Mouse (Mus musculus) mammary gland, adult 2 months (tissue): ENCODE results near the gene Slc35b2. TPM values are rescaled to one million over a fixed set of nuclear protein-coding genes. Genes with fewer than 3 reads are reported as not detected.

Experiments used
- polyA plus RNA-seq: library from polyadenylated mRNA; depleted of rRNA; stranded (reverse); fragments of >200 nt; gene quantifications from 2 replicates; pipeline ENCODE4 v1.2.3, GENCODE M21; 2012; ENCODE audit warnings: low replicate concordance; rRNA removed

Slc35b2 gene
- 111 and 198 TPM in 2 replicates for polyA plus RNA-seq

DNA sequence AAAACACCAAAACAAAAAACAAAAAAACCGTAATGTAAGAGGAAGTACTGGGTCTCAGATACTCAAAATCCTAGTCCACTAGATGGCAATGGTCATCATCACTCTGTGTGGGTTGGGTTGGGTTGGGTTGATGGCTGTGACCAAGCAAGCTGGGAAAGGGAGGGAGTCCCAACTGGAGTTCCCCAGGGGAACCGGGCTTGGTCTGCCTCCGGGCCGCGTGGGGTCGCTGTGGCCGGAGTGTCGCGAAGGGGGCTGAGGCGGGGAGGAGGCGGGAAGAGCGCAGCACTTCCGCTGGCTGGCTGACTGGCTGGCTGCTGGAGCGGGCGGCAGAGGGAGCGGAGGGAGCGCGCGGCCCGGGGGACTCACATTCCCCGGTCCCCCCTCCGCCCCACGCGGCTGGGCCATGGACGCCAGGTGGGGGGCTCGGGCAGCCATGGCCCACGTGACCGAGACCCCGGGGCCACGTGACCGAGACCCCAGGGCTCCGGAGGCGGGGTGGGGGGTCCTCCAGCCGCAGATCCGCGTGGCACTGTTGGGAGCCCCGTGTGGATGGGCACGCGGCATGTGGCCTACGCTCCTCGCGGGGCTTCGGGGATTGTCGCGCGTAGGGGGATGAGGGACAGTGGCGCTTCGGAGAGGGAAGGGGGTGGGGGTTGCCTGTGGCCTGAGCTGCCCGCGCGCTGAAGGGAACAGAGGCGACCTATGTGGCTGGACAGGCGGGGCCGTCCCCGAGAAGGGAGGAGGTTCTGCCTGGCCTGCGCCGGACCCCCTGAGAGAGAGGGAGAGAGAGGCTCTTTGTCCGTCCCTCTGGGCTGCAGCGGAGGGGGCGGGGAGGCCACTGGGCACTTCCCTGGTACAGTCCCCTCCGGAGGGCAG lies at the start of gene Slc35b2:
Slc35b2 (plus strand) TSS at position 220 of the 876 bp plus-strand sequence.

DNA sequence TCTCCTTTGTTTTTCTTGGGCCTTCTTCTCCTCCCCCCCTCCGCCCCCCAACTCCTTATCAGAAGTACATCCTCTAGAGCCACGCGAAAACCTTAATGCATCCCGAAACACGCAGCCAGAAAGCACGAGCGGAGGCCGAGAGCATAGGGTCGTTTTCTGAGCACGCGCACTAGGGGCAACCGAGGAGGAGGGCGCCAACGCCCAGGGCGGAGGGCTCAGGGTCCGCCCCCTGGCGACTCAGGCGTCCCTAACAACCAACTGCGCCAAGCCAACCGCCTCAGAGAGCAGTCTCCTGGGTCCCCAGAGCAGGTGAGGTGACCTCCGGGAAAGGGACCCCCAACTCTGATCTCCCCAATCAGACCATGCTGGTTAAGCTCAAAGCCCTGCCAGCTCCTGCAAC lies 40.4 kb upstream of the Slc35b2 start, which contains the start of gene Tcte1:
Tcte1 (plus strand) TSS at position 172 of the 400 bp plus-strand sequence.

DNA sequence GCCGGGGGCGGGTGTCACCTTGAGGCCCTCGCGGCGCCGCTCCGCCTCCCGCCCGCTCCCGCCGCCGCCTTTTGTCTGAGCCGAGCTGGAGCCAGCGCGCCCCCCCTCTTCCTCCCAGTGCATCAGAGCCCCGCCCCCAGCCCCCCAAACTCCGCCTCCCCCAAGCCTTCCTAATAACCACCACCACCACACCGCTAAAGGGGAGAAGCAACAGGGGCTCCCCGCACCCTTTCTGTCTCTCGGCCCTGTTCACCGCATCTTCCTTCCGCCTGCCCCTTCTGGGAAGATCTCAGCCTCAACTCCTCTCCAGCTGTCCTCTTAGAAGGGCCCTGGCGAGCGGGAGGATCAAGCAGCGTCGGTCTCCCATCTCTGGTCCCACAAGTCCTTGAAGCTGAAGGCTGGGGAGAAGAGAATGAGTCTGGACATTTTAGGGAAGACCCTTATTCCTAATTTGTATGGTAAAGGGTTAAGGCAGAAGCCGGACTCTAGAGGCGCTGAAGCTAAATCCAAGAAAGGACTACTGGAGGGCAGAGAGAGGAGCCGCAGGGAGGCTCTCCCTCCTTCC lies 14.0 kb upstream of the Slc35b2 start, which contains the start of gene Tmem151b:
Tmem151b (minus strand) TSS at position 61 of the 565 bp plus-strand sequence.

DNA sequence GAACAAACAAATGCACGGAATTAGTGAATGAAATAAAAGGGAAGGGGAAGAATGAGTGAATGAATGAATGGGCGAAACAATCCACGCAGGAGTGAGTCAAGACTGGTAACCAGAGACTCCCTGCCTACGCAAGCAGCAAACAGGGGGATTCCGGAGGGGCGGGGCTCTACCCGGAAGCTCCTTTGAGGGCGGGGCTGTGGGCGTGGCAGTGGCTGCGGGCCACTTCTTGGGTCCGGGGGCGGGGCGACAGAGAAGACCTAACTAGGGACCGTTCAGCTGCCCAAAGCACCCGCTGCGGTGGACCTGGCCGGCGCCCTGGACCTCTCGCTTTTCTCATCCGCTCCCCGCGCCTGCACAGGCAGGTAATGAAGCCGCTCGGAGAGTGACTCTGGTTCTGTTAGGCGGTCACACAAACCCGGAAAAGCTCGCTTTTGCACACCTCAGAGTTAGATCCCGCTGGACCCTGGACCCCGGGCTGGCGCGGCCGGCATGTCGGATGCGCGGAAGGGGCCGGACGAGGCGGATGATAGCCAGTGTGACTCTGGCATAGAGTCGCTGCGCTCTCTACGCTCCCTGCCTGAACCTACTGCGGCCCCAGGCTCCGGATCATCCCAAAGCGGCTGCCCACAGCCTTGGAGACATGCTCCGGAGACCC lies 8.1 kb upstream of the Slc35b2 start, which contains the start of gene Nfkbie:
Nfkbie (plus strand) TSS at position 252 of the 655 bp plus-strand sequence.

DNA sequence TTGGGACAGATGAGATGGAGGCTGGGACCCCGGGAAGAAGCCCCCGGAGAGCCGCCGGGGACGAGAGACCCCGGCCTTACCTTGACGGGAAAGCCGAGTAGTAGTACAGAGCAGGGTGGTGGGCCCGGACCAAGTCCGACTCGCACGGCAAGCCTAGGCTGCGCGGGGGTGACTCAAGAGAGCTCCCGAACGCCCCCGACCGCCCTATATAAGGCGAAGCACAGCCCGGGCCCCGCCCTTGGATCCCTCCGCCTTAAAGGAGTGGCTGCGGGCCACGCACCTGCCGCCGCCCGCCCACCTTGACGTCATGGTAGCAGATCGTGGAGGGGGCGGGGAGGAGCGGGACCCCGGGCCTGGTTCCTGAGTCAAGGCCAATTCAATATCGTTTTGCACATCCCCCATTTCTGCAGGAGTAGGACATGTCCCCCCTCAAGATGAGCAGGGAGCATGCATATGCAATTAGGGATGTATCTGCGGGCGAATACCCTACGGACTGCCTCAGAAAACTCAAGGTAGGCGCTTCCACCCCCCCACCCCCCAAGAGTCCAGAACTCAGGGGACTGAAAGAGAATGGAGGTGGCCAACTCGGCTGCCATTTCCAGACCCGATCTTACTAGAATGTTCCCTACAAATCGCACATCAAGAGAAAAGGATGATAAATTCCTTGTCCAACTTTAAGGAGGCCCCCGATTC lies 9.6 kb downstream of the Slc35b2 start, which contains the start of gene Hsp90ab1:
Hsp90ab1 (minus strand) TSS at position 185 of the 693 bp plus-strand sequence.

DNA sequence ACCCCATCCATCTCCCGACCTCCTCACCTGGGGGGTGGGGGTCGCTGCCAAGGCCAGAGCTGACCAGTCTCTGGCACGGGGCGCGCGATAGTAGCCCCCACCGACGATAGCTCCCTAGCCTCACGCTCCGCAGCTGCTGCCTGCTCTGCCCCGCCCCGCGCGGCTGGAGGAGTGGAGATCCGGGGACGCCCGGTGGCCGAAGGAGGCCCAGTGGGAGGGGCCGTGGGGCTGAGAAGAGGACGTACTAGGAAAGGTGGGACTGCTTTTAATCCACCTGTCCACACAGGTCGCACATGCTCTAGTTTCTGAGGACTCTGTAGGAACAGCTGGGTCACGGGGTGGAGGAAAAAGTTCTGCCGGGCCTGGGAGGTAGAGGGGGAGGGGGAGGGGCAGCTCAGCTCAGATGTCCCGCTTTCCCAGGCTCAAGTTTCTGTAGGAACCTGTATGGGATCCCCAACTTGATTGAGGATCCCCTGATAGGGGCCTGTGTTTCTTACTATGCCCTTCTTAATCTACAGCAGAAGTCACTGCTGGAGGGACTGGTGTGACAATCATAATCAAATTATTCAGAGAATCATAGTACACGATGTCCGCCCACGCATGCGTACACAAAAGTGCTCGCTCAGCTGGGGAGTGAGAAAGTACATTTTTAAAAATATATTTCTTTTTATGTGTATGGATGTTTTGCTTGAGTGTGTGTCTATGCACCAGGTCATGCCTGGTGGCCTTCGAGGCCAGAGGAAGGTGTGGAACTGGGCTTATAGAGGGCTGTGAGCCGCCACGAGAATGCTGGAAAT lies 36.0 kb downstream of the Slc35b2 start, which contains the start of gene Slc29a1:
Slc29a1 (minus strand) TSS at position 161 of the 797 bp plus-strand sequence.

DNA sequence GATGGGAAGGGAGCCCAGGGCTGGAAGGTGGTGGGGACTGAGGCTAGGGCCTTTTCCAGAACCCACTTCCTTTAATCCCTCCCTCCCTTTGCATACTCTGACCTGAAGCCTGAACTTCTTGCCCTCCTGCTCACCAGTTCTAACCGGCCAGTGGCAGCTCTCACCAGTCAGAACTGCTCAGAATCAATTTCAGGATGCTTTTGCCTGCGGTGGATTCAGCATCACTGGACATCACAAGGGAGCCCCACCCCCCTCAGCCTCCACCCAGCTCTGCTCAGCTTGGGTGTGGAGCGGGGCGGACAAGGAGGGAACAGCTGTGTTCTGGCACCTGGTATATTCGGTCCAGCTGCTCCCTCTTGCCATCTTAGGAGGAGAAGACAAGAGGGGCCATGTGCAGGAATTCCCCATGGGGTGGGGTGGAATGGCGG lies 38.2 kb downstream of the Slc35b2 start, which contains the start of gene Mymx:
Mymx (minus strand) TSS at position 226 of the 428 bp plus-strand sequence.

Other genes with a start within 250 kb of the Slc35b2 start
- gene Cdc5l, start 130.1 kb upstream of the Slc35b2 start, polyA plus RNA-seq: 5.2 and 11.8 TPM in 2 replicates
- gene Spats1, start 88.5 kb upstream of the Slc35b2 start, polyA plus RNA-seq: not detected in 2 replicates
- gene Aars2, start 57.0 kb upstream of the Slc35b2 start, polyA plus RNA-seq: 15.0 and 22.0 TPM in 2 replicates
- gene Tcte1, start 40.4 kb upstream of the Slc35b2 start, polyA plus RNA-seq: 0.39 and 0.62 TPM in 2 replicates
- gene Tmem151b, start 14.2 kb upstream of the Slc35b2 start, polyA plus RNA-seq: 0.53 and 1.3 TPM in 2 replicates
- gene Nfkbie, start 8.2 kb upstream of the Slc35b2 start, polyA plus RNA-seq: 18.5 and 44.8 TPM in 2 replicates
- gene Hsp90ab1, start 9.4 kb downstream of the Slc35b2 start, polyA plus RNA-seq: 246 and 387 TPM in 2 replicates
- gene Slc29a1, start 35.7 kb downstream of the Slc35b2 start, polyA plus RNA-seq: 166 and 209 TPM in 2 replicates
- not detected in 2 replicates for gene Mymx, start 38.2 kb downstream of the Slc35b2 start, polyA plus RNA-seq
- not detected in 2 replicates for gene Capn11, start 95.5 kb downstream of the Slc35b2 start, polyA plus RNA-seq
- 118 and 218 TPM in 2 replicates for gene Mrpl14, start 122.4 kb downstream of the Slc35b2 start, polyA plus RNA-seq
- 66.2 and 96.7 TPM in 2 replicates for gene Tmem63b, start 123.0 kb downstream of the Slc35b2 start, polyA plus RNA-seq
- gene 1600014C23Rik, start 170.0 kb downstream of the Slc35b2 start, polyA plus RNA-seq: not detected in 2 replicates